Mouse (Mus musculus) cortical plate, adult 2 months (tissue): ENCODE data around the gene Espn. TPM values are rescaled to one million over a fixed set of nuclear protein-coding genes. Genes with fewer than 3 reads are reported as not detected.

Source experiments
- H3K27ac ChIP-seq: fragments of 200-500 bp; 2 replicates; pipeline ENCODE4 v1.5.1; 2012; ENCODE audit warnings: low read length, control low read depth, inconsistent platforms; ENCODE audit not compliant: insufficient read depth
- H3K4me1 ChIP-seq: fragments of 200-500 bp; 2 replicates; pipeline ENCODE4 v1.6.1; 2011; ENCODE audit warnings: low read length; ENCODE audit not compliant: control insufficient read depth, insufficient read depth
- H3K4me3 ChIP-seq: fragments of 200-500 bp; 2 replicates; pipeline ENCODE4 v1.5.1; 2011; ENCODE audit warnings: mild to moderate bottlenecking, low read length, control low read depth; ENCODE audit not compliant: insufficient read depth
- CTCF ChIP-seq: fragments of 200-500 bp; IDR thresholded peaks from 2 replicates; pipeline ENCODE4 v1.5.1; 2011; ENCODE audit warnings: mild to moderate bottlenecking, control low read depth, low read length; ENCODE audit not compliant: insufficient read depth; ENCODE audit errors: extremely low read depth
- POLR2A ChIP-seq: fragments of 200-500 bp; IDR thresholded peaks from 2 replicates; pipeline ENCODE4 v1.6.1; 2011; ENCODE audit warnings: mild to moderate bottlenecking, low read length, control low read depth; ENCODE audit not compliant: insufficient read depth; ENCODE audit errors: extremely low read depth
- polyA plus RNA-seq: library from polyadenylated mRNA; depleted of rRNA; stranded (reverse); fragments of >200 nt; gene quantifications from 2 replicates; pipeline ENCODE4 v1.2.3, GENCODE M21; 2012

The Espn gene
- polyA plus RNA-seq, 1 experiment, result 1.8 TPM

DNA sequence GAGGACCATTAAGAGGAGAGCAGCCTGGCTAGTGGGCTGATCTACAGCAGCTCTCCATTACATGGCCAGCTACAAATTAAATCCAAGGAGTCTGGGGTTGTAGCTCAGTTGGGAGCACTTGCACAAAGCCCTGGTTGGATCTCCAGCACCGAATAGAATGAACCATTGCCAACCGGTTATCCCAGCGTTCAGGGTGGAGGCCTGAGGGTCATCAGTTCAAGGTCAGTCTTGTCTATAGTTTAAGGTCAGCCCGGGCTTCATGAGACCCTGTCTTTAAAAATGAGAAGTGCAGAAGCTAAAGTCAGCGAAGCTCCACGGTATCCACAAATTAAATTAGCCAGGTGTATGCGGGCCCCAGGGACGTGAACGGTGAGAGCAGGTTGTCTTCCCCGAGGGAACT lies 18.1 kb upstream of the Espn start:
- H3K4me1 ChIP-seq, result no peaks in the 10 kb centered on the region

DNA sequence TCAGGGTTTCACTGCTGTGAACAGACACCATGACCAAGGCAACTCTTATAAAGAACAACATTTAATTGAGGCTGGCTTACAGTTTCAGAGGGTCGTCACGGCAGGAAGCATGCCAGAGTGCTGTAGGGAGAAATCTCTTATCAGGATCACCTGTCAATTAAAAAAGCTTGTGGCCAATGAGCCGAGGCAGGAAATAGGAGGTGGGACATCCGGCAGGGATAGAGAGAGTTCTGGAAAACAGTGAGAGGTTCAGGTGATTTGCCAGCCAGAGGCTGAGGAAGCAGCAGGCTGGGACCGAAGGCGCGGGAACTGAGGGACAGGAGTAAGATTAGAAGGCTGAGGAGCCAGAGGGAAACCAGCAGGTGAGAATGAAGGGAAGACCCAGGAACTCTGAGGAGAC lies 16.9 kb upstream of the Espn start:
- H3K4me3 ChIP-seq, result no peak overlapping the region
- no peaks in the 10 kb centered on the region for H3K4me1 ChIP-seq
- no peak overlapping the region for H3K27ac ChIP-seq
- no peak for TF ChIP-seq CTCF
- TF ChIP-seq POLR2A, result no peak

More for the DNA sequence above, 18.1 kb upstream of the Espn start:
- TF ChIP-seq POLR2A, result no peak
- no peak for TF ChIP-seq CTCF
- no peak overlapping the region for H3K4me3 ChIP-seq
- H3K27ac ChIP-seq, result no peak overlapping the region

DNA sequence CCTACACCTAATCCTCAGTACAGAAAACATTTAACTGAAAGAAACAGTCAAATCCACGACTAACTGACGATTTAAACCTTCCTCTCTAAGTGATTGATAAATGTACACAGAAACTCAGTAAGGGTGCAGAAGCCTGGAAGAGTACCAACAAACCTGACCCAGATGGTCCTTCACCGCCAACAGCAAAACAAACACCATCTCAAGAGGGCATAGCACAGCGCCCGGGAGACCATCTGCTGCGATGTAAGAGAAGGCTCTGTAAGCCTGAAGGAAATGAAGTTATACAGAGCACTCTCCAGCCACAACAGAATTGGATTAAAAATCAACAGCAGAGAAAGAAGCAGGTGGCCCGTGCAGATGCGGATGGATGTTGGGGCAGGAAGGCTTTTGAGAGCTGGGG lies 15.9 kb upstream of the Espn start:
- no peak overlapping the region for H3K27ac ChIP-seq
- H3K4me1 ChIP-seq, result no peaks in the 10 kb centered on the region
- TF ChIP-seq CTCF (no peak), POLR2A (no peak)
- no peak overlapping the region for H3K4me3 ChIP-seq

DNA sequence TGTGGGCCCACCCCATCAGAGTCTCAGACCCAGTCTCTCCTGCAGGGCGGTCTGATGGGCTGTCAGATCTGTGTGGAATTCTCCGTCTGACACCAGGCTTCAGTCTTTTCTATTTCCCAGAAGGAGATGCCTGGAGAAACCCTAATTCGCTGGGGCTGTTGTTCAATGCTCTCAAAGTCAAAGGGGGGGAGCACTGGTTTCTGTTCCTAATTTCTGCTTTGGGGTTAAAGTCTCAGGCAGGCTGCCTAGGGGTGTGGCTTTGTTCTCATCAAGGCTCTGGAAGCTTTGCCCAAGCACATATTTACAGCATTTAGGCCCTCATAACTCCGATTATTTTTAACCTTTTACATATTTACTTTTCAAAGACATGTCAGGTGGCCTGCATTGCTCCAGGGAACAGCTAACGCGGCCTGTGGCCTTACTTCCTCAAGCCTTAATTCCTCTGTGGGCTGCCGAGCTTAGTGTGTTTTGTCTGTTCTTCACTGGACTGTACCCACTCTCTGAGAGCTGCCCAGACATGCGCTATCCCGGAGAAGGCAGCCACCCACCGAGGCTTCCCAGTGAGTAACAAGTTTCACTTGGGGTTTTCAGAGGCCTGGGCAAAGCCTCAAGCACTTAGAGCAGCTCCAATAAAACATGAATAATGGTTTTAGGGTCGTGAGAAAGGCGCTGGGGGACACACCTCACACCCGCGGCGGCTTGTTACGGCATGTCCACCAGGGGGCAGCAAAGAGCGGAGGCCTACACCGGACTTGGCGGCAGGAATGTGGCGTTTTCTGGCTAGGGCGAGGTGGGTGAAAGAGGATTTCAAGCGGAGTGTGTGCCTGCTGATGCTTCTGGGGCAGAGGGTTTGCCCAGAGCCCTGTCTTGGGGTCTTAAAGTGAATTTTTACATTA lies 13.1 kb upstream of the Espn start:
- Histone ChIP-seq H3K27ac (no peak overlapping the region), H3K4me3 (no peak overlapping the region), H3K4me1 (no peaks in the 10 kb centered on the region)
- TF ChIP-seq POLR2A, result no peak
- peak; percentile 55 for TF ChIP-seq CTCF

DNA sequence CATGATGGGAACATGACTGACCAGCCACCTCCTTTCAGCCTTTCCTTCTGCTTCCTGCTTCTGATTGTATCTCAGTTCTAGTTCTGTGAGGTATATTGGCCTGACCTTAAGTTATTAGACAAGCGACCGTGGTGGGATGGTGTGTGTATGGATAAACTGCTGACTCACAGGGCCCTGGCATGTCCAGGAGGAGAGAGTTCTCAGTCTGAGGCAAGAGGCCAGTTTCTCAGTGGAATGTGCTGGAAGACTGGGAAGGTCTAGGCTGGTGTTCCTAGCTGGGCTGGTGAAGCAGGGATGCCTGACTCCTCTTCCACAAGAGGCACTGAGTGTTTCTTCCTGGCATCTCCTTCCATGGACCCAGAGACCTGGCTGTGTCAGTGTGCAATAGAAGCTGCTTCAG lies 10.6 kb upstream of the Espn start:
- TF ChIP-seq POLR2A, result no peak
- TF ChIP-seq CTCF, result no peak
- H3K27ac ChIP-seq, result no peak overlapping the region
- H3K4me3 ChIP-seq, result no peak overlapping the region
- H3K4me1 ChIP-seq, result no peaks in the 10 kb centered on the region

DNA sequence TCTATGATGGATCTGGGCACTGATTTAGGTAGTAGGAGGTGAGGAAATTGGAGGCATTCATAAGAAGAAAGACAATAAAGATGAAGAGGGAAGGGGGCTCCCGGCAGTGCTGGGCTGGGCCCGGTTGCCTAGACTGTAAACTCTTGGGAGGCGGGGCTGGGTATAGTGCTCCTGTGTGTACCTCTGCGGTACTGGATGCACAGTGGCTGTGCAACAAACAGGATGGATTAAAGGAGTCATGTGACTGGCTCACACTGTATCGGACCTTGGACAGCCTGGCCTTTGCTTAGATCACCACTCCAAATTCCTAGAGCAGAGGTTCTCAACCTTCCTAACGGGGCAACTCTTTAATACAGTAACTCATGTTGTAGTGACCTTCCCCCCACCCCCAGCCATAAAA lies 9.4 kb upstream of the Espn start:
- no peaks in the 10 kb centered on the region for H3K4me1 ChIP-seq
- no peak overlapping the region for H3K4me3 ChIP-seq
- no peak overlapping the region for H3K27ac ChIP-seq
- TF ChIP-seq CTCF (no peak), POLR2A (no peak)

DNA sequence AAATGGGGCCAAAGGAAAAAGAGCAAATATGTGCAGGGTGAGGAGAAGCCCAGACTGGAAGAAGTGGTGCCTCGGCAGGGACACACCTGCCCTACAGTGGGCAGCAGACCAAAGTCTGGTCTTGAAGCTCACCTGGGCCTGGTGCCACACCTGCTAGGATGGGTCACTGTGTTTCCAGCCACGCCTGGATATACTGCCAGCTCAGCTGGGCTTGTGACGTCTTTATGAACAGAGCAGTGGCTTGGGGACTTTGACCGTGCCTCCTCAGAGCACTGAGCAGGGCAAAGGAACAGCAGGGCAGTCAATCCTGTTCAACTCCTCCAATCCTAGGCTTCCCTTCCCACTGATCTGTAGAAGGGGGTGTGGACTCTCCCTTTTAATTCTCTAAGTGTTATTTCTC lies 8.6 kb upstream of the Espn start:
- Histone ChIP-seq H3K4me1 (no peaks in the 10 kb centered on the region), H3K4me3 (no peak overlapping the region), H3K27ac (no peak overlapping the region)
- TF ChIP-seq POLR2A, result no peak
- no peak for TF ChIP-seq CTCF

DNA sequence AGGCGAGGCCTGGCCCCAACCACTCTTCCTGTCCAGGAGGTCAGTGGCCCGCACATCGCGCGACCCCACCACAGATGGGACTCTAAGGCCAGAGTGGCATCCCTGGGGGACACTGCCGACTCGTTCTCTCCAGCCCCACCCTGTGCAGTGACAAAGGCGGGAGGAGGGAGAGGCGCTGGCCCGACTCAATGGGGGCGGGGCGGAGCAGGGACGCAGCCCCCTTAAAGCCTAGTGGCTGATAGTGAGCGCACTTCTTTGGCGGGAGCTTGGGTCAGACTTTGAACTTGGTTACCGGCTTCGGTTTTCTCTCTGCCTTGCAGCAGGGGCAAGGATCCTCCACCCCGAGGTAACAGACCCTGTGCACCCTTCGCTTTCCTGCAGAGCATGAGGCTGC lies 7.1 kb upstream of the Espn start:
- Histone ChIP-seq H3K4me1 (no peaks in the 10 kb centered on the region), H3K27ac (no peak overlapping the region), H3K4me3 (no peak overlapping the region)
- TF ChIP-seq POLR2A (no peak), CTCF (no peak)

DNA sequence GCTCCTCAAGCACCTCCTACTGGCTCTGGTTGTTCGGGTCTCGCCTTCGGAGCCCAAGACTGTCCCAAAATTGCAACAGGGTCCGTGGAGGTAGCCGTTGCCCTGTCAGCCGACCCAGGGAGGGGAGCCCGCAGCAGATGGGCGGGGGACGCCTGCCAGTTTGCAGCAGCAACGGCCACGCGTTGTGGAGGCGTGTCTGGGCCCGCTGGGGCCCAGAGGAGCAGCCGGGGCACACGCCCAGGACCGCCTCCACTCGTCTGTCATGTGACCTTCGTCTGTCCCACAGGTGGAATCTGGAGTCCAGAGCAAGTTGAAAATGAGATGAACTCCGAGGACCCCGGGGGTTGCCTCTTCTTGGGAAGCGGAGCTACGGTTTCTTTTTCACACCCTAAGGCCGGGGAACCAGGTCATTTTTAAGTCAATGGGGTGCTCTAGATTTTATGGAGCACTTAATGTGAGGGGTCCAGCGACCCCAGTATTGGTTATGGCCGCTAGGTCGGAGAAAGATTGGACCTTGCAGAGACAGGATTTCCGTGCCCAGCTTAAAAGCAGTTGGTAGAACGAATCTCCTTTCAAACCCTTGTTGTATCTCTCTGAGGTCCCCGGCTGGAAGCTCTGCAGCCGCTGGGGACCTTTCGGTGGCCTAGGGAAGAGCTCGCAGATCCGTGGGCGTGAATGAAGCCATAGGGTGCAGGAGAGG lies 6.6 kb upstream of the Espn start, which contains the start of gene Hes2:
Gene Hes2, plus strand, starts transcription at position 283 of the 700 bp plus-strand sequence.
- TF ChIP-seq CTCF, result no peak
- no peak for TF ChIP-seq POLR2A
- H3K4me3 ChIP-seq, result no peak within 1 kb of the TSS

DNA sequence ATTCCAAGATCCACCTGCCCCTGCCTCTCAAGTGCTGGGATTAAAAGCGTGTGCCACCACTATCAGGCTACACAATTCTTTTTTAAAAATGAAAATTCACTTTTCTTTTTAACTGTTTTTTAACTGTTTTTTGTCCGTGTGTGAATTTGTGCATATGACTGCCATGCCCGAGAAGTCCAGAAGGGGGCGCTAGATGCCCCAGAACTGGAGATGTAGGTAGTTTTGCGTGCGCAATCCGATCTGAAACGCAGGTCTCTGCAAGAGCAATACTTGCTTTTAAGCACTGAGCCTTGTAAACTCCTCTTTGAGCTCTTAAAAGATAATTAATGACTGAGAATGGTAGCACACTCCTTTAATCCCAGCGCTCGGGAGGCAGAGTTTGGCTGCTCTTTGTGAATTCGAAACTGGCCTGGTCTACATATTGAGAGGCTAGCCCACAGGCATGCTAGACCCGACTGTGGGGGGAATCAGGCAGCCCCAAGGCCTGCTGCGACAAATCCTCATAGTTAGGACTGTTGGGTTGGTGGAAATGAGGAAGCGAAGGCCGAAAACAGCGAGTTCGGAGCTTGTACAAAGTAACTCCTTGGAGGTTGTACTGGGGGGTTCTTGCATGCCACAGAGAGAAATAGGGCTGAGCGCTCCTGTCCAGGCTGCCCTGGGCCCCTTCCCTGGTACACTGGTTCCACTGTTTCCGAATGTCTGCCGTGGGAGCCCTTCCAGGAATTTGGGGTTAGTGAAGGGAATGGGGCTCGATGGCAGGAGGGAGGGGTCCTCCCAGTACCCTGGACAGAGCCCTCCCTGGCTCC lies 5.8 kb upstream of the Espn start:
- no peaks in the 10 kb centered on the region for H3K4me1 ChIP-seq
- no peak overlapping the region for H3K27ac ChIP-seq
- H3K4me3 ChIP-seq, result no peak overlapping the region
- peak; percentile 68 for TF ChIP-seq CTCF
- no peak for TF ChIP-seq POLR2A

More for the DNA sequence above, 6.6 kb upstream of the Espn start, which contains the start of gene Hes2:
- Histone ChIP-seq H3K4me1 (no peaks in the 10 kb centered on the region), H3K27ac (no peak within 1 kb of the TSS)
